Mouse (Mus musculus): ENCODE measurements around the gene H1f0. TPM values are rescaled to one million over a fixed set of nuclear protein-coding genes. Genes with fewer than 3 reads are reported as not detected.
"Not testable (repeated sequence)": the region's sequence is repeated elsewhere in the genome, so short reads cannot be mapped to it uniquely, and the experiment has no call there.

Gene H1f0
- polyA plus RNA-seq, 1 experiment from 2014 or later: 728 TPM

DNA sequence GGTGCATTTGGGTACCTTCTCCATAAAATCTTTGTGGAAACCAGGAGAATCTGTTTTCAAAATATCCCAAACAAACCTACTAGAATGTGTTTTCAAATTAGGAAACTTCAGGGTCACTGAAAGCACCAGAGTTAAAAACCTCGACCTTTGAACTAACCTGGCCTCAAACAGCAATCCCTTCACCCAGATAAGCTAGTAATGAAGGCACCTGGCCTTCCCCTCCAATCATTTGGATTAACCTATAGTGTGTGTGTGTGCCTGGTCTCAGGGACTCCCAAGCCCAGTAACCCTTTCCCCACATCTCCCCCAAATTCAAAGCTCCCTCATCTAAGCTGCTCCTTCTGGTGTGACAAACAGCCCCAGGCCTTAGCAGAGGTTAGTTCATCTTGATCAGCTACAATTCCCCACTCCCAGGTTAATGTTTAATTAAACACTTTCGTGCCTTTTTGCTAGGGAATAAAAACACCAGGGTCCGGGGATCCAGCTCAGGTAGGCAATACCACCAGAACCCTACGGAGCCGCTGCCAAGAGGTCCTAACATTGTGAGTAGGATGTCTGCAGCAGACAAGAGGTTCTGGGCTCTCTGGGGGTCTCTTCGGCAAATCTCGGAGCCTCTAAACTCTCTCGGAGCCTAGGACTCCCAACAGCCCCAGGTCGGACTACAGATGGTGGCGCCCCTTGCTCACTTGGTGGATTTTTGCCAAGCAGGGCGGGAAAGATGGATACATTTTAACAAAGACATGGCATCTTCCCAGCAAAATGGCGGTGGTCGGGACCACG lies 1.5 kb upstream of the H1f0 start:
- H3K4me1 ChIP-seq (replicated peaks): peaks cover 44% of the 10 kb centered on the region
- H3K27ac ChIP-seq: peak overlapping the region; percentile 53; the same call in 1 of the 2 replicates
- H3K27me3 ChIP-seq: no peaks in the 10 kb centered on the region; the same call in 1 of the 2 replicates
- H3K4me3 ChIP-seq (replicated peaks): peak overlapping the region; percentile 79
- H3K36me3 ChIP-seq: no peaks in the 10 kb centered on the region
- ATAC-seq (ENCODE audit: insufficient number of reproducible peaks, insufficient read depth, low FRiP score, low TSS enrichment, low read depth): no peak
- H3K4me2 ChIP-seq: peak overlapping the region; percentile 73
- H3K9me3 ChIP-seq: no peaks in the 10 kb centered on the region
- H3K9ac ChIP-seq (replicated peaks): peak overlapping the region; percentile 100; the same call in 1 of the 2 replicates
- WGBS: 48% methylated on average over 14 of the region's 14 CpGs

DNA sequence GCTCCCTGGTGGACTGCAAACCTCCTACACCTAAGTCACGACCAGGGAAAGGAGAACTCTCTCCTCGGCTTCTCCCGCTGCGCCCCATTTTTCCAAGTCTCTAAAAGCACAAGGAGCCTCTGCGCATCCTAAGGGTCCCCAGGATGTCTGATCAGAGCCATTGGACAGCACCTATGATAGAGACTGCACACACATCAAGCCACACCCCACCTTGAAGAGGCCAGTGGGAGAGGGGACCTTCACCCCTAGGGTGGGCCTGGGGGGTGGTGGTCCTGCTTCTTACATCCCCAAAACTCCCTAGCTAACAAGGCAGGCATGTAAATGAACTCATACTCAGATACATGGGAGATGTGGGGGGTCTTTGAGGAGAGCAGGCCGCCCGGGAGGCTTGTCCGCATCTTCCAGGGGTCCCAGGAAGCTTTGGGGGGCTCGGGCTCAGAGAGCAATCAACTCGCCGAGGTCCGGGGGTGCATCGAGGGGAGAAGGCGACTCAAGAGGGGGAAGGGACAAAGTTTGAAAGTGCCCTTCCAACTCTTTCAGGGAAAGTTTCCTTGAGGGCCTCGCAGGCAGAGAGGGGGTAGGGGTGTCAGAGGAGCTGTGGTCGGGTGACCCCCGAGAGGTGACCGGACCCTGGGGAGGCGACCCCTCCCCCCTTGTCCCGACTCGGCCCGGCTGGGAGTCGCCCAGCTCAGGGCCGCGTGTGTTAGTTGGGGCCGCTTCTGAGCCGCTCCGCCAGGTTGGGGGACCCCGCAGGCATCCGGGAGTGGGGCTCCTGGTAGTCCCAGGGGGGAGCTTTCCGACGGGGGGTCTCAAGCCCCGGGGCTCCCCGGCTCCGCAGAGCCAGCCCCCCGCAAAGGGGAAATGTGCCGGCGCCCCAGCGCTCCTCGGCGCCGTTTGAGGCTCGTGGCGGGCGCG lies 702 bp upstream of the H1f0 start:
- H3K9ac ChIP-seq (replicated peaks): peak overlapping the region; percentile 100
- peak overlapping the region; percentile 99 for H3K27ac ChIP-seq
- H3K4me2 ChIP-seq: peak overlapping the region; percentile 73
- no peaks in the 10 kb centered on the region; the same call in 1 of the 2 replicates for H3K27me3 ChIP-seq
- H3K4me1 ChIP-seq (replicated peaks): peaks cover 43% of the 10 kb centered on the region
- no peak for ATAC-seq (ENCODE audit: insufficient number of reproducible peaks, insufficient read depth, low FRiP score, low TSS enrichment, low read depth)
- 6% methylated on average over 46 of the region's 46 CpGs for WGBS
- peak overlapping the region; percentile 79 for H3K4me3 ChIP-seq (replicated peaks)
- H3K36me3 ChIP-seq: 0 out of 2 replicates have a peak, but pooled peaks cover 3% of the 10 kb centered on the region
- H3K9me3 ChIP-seq: no peaks in the 10 kb centered on the region

DNA sequence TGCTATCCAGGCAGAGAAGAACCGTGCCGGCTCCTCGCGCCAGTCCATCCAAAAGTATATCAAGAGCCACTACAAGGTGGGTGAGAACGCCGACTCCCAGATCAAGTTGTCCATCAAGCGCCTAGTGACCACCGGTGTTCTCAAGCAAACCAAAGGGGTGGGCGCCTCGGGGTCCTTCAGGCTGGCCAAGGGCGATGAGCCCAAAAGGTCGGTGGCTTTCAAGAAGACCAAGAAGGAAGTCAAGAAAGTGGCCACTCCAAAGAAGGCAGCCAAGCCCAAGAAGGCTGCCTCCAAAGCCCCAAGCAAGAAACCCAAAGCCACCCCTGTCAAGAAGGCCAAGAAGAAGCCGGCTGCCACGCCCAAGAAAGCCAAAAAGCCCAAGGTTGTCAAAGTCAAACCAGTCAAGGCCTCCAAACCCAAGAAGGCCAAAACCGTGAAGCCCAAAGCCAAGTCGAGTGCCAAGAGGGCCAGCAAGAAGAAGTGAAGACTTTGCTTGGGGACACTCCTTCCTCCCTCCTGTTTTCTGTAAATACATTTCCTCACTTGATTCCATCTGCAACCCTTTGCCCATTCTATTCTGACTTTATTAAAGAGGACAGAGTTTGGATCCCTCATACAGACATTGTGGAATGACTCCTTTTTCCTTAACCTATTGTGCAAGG lies 704 bp downstream of the H1f0 start:
- Histone ChIP-seq H3K36me3 (peaks cover 7% of the 10 kb centered on the region), H3K27me3 (no peaks in the 10 kb centered on the region), H3K4me1 (replicated peaks) (peaks cover 37% of the 10 kb centered on the region), H3K4me3 (replicated peaks) (peak overlapping the region; percentile 79), H3K9me3 (no peaks in the 10 kb centered on the region), H3K9ac (replicated peaks) (peak overlapping the region; percentile 100), H3K4me2 (peak overlapping the region; percentile 73), H3K27ac (peak overlapping the region; percentile 99)
- 26% methylated on average over 16 of the region's 16 CpGs for WGBS
- no peak for ATAC-seq (ENCODE audit: insufficient number of reproducible peaks, insufficient read depth, low FRiP score, low TSS enrichment, low read depth)

DNA sequence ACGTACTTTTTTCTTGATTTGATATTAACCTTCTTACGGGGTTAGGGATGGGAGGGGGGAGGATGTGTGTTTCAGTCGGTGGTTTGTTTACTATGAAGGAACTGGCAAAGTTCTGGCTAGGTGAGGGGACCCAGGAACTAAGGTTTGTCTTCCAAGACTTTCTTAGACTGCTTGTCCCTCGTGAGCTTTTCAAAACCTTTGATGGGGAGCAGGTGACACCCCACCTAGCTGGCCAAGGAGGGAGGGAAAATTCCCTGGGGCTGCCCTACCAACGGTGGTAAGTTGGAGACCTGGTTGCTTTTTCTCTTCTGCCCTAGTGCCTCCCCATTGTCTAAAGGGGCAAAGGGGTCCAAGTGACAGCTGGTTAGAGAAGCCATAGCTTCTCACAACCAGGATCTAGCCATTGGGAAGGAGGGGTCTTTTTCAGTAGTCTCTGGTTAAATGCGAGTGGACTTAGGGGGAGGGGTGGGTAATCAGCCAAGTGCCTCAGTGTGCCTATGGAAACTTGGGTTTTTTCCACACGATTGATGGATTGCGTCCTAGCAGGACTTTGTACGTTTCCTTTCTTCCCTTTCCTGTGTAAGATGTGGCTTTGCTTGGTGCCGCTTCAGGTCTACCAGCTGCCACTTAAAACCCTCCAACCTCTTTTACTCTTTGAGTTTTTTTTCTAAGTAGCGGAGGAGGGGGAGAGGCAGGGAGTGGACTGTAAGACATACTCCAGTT lies 1.4 kb downstream of the H1f0 start:
- 10% methylated on average over 11 of the region's 11 CpGs for WGBS
- H3K36me3 ChIP-seq: peaks cover 14% of the 10 kb centered on the region
- peak overlapping the region; percentile 75 for H3K27ac ChIP-seq
- H3K9ac ChIP-seq (replicated peaks): peak overlapping the region; percentile 100
- peak overlapping the region; percentile 79 for H3K4me3 ChIP-seq (replicated peaks)
- H3K27me3 ChIP-seq: no peaks in the 10 kb centered on the region
- no peak for ATAC-seq (ENCODE audit: insufficient number of reproducible peaks, insufficient read depth, low FRiP score, low TSS enrichment, low read depth)
- H3K4me2 ChIP-seq: peak overlapping the region; percentile 73
- H3K9me3 ChIP-seq: no peaks in the 10 kb centered on the region
- H3K4me1 ChIP-seq (replicated peaks): peaks cover 37% of the 10 kb centered on the region

DNA sequence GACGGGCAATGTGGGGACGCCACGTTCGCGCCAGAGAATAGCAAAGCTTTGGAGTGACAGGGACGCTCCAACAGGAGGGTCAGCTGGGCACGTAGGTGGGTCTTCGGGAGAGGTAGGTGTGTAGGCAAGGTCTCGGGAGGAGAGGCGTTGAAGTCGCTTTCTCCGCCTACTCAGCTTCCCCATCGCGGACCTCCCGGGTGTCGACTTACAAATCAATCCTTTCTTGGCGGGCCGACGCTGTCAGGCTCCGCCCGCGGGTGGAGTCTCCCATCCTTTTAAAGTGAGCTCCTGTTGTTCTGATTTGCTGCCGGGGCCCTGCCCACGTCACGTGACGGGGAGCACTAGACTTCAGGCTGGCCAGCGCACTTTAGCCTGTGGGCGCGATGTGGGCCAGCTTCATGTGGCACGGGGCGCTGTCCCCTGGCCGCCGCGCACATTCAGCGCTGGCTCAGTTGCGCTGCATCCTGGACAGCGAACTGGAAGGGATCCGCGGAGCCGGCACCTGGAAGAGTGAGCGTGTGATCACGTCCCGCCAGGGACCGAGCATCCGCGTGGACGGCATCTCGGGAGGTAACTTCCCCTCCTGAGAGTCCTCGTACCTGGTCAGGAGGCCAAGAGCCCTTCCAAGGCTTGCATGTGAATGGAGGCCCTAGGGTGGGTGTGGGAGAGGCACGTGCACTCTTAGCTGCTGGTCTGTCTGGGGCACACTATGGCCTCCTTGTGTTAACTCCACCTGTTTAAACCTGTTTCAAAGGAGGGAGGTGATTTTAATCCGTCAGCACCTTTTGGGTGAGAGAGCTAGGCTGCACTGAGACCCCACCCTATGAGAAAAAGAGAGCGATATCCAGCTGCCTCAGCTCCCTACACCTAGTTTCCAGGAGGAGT lies 2.5 kb downstream of the H1f0 start:
- peak; percentile 83 for ATAC-seq (ENCODE audit: insufficient number of reproducible peaks, insufficient read depth, low FRiP score, low TSS enrichment, low read depth)
- peaks cover 24% of the 10 kb centered on the region for H3K36me3 ChIP-seq
- peak overlapping the region; percentile 78 for H3K27ac ChIP-seq
- peak overlapping the region; percentile 79 for H3K4me3 ChIP-seq (replicated peaks)
- no peaks in the 10 kb centered on the region for H3K27me3 ChIP-seq
- WGBS: under 1% methylated on average over 52 of the region's 52 CpGs
- H3K9me3 ChIP-seq: no peaks in the 10 kb centered on the region
- H3K4me1 ChIP-seq (replicated peaks): peaks cover 31% of the 10 kb centered on the region
- peak overlapping the region; percentile 100 for H3K9ac ChIP-seq (replicated peaks)
- peak overlapping the region; percentile 73 for H3K4me2 ChIP-seq

DNA sequence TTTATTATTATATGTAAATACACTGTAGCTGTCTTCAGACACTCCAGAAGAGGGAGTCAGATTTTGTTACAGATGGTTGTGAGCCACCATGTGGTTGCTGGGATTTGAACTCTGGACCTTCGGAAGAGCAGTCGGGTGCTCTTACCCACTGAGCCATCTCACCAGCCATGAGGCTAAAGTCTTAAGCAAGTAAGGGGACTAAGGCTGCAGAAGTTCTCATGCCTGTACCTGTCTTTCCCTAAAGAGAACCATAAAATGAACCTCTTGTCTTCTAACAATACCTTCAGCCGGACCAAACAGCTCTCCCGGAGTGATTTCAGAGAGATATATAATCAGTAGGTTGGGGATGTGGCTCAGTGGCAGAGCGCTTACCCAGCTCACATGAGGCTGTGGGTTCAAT lies 3.7 kb downstream of the H1f0 start:
- H3K36me3 ChIP-seq: peaks cover 36% of the 10 kb centered on the region
- WGBS: 89% methylated on average over 5 of the region's 5 CpGs
- H3K27me3 ChIP-seq; H3K27ac ChIP-seq; ATAC-seq (ENCODE audit: insufficient number of reproducible peaks, insufficient read depth, low FRiP score, low TSS enrichment, low read depth); H3K4me3 ChIP-seq (replicated peaks); H3K9ac ChIP-seq (replicated peaks); H3K9me3 ChIP-seq: not testable (repeated sequence)
- peak overlapping the region; percentile 73; the same call in 1 of the 2 replicates for H3K4me2 ChIP-seq
- H3K4me1 ChIP-seq (replicated peaks): peaks cover 21% of the 10 kb centered on the region

DNA sequence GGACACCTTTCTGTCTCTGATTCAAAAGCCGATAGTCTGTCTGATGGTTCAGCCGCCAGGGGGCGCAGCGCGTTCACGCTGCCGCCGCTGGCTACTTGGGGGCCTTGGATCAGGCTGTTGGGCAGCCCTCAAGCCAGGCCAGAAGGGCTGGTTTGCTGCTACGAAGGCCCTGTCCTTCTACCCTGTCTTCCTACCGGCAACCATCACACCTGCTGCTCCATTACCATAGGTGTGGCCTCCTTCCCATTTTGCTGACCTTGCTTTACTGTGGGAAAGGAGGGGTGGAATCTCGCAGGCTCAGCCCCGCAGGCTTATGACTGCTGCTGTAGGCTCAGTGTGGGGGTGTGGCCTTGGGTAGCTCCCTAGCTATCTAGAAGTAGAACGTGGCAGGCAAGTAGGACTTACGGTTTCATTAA lies 9.7 kb downstream of the H1f0 start:
- no peaks in the 10 kb centered on the region for H3K9me3 ChIP-seq
- no peak overlapping the region for H3K9ac ChIP-seq (replicated peaks)
- WGBS: 14% methylated on average over 14 of the region's 14 CpGs
- peaks cover 26% of the 10 kb centered on the region for H3K27me3 ChIP-seq
- no peak overlapping the region for H3K27ac ChIP-seq
- H3K4me3 ChIP-seq (replicated peaks): no peak overlapping the region
- H3K4me2 ChIP-seq: peak overlapping the region; percentile 23
- H3K4me1 ChIP-seq (replicated peaks): peaks cover 37% of the 10 kb centered on the region
- H3K36me3 ChIP-seq: peaks cover 36% of the 10 kb centered on the region
- ATAC-seq (ENCODE audit: insufficient number of reproducible peaks, insufficient read depth, low FRiP score, low TSS enrichment, low read depth): no peak

DNA sequence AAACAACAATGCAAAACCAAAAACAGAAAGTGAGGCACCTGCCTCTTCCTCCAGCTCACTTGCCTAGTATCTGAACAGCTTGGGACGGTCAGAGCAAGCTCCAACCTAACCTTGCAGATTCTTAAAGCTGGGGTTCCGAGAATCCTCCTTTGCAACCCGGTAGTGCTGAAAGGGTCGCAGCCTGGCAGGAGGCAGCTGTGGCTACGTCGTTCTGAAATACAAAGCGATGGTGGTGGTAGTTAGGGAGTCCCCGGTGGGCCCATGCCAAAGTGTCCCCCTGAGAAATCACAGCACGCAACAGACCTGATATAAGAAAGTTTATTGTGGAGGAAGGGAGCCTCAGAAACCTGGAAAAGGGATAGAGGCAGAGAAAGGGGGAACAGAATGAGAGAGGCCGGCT lies 10.1 kb downstream of the H1f0 start:
- Histone ChIP-seq H3K27me3 (peaks cover 30% of the 10 kb centered on the region), H3K4me3 (replicated peaks) (no peak overlapping the region), H3K4me2 (peak overlapping the region; percentile 23; the same call in 1 of the 2 replicates), H3K36me3 (peaks cover 36% of the 10 kb centered on the region), H3K4me1 (replicated peaks) (peaks cover 41% of the 10 kb centered on the region), H3K9me3 (no peaks in the 10 kb centered on the region), H3K9ac (replicated peaks) (no peak overlapping the region), H3K27ac (no peak overlapping the region)
- 69% methylated on average over 10 of the region's 10 CpGs for WGBS
- no peak for ATAC-seq (ENCODE audit: insufficient number of reproducible peaks, insufficient read depth, low FRiP score, low TSS enrichment, low read depth)

DNA sequence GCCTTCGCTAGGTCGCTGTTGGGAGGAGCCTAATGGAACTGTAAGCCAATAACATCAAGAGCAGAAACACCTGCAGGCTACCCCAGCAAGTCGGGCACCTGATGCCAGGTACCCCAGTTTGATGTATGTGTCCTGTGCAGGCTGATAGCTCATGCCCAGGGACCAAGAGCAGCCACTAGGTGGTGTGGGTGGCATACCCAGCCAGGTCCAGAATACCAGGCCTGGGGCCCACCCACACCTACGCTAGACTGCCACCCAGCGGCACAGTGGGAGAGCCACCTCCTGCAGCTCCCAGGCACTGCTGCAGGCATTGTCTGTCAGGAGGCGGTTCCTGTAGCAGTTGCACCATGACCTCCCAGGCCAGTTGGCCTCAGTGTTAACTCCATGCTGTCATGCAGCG lies 10.6 kb downstream of the H1f0 start:
- H3K4me3 ChIP-seq (replicated peaks): no peak overlapping the region
- no peak for ATAC-seq (ENCODE audit: insufficient number of reproducible peaks, insufficient read depth, low FRiP score, low TSS enrichment, low read depth)
- peaks cover 41% of the 10 kb centered on the region for H3K4me1 ChIP-seq (replicated peaks)
- no peak overlapping the region for H3K27ac ChIP-seq
- peaks cover 32% of the 10 kb centered on the region for H3K36me3 ChIP-seq
- WGBS: 28% methylated on average over 7 of the region's 7 CpGs
- no peaks in the 10 kb centered on the region for H3K9me3 ChIP-seq
- no peak overlapping the region for H3K9ac ChIP-seq (replicated peaks)
- H3K27me3 ChIP-seq: peaks cover 35% of the 10 kb centered on the region
- H3K4me2 ChIP-seq: no peak overlapping the region
